Mouse (Mus musculus) MEL (cell line): ENCODE results near the gene Hpn.

Source experiments
- CHD2 ChIP-seq: IDR thresholded peaks from 2 replicates; pipeline ENCODE4 v1.6.1; 2011; ENCODE audit warnings: low read length, improper control_type of control experiment
- CTCF ChIP-seq, 3 experiments: IDR thresholded peaks in 2 of 3; conservative IDR thresholded peaks in 1 of 3; 2 replicates each; pipeline ENCODE4 v1.5.1; 2011 to 2012; ENCODE audit warnings: low read length in 3 of 3, low read depth in 2 of 3, mild to moderate bottlenecking in 2 of 3, improper control_type of control experiment in 1 of 3, inconsistent platforms in 1 of 3, mixed read lengths in 1 of 3, moderate library complexity in 1 of 3; ENCODE audit not compliant: control insufficient read depth in 1 of 3, insufficient read depth in 1 of 3, poor library complexity in 1 of 3, severe bottlenecking in 1 of 3
- EP300 ChIP-seq, 2 experiments: IDR thresholded peaks; 2 replicates each; pipeline ENCODE4 v1.6.1; 2011; ENCODE audit warnings: improper control_type of control experiment in 2 of 2, low read length in 2 of 2, low read depth in 1 of 2, mild to moderate bottlenecking in 1 of 2
- MAFK ChIP-seq: IDR thresholded peaks from 2 replicates; pipeline ENCODE4 v1.6.1; 2011; ENCODE audit warnings: low read depth, mild to moderate bottlenecking, low read length, improper control_type of control experiment, borderline replicate concordance
- MAZ ChIP-seq: IDR thresholded peaks from 2 replicates; pipeline ENCODE4 v1.6.1; 2012; ENCODE audit warnings: low read depth, mild to moderate bottlenecking, inconsistent platforms, low read length, improper control_type of control experiment
- POLR2A ChIP-seq, 2 experiments: IDR thresholded peaks; 2 replicates each; pipeline ENCODE4 v1.6.1; 2011 to 2012; ENCODE audit warnings: low read length in 2 of 2, mild to moderate bottlenecking in 2 of 2, control low read depth in 1 of 2, improper control_type of control experiment in 1 of 2, low read depth in 1 of 2, moderate library complexity in 1 of 2; ENCODE audit not compliant: control insufficient read depth in 1 of 2, insufficient read depth in 1 of 2, poor library complexity in 1 of 2
- ZC3H11A ChIP-seq: IDR thresholded peaks from 2 replicates; pipeline ENCODE4 v1.6.1; 2012; ENCODE audit warnings: low read depth, mild to moderate bottlenecking, inconsistent platforms, low read length, improper control_type of control experiment
- ZKSCAN1 ChIP-seq: IDR thresholded peaks from 2 replicates; pipeline ENCODE4 v1.6.1; 2012; ENCODE audit warnings: low read depth, mild to moderate bottlenecking, inconsistent platforms, low read length, improper control_type of control experiment, moderate library complexity

GRCm38 (mm10) chr7:31153536-31154320, 38.6 kb upstream of the Hpn start:
- TF ChIP-seq ZKSCAN1 (no peak), EP300 (IDR thresholded peaks at IDR 0.05; ENCODE audit: low read depth in 1 of 2, low read length in 2 of 2) (no peak), CTCF (IDR thresholded peaks at IDR 0.05 in 2 of 3, conservative IDR thresholded peaks at IDR 0.05 in 1 of 3; ENCODE audit: control insufficient read depth in 1 of 3, insufficient read depth in 1 of 3, low read depth in 2 of 3, low read length in 3 of 3, poor library complexity in 1 of 3, severe bottlenecking in 1 of 3) (no peak), ZC3H11A (no peak), MAFK (no peak), POLR2A (IDR thresholded peaks at IDR 0.05; ENCODE audit: control insufficient read depth in 1 of 2, insufficient read depth in 1 of 2, low read depth in 1 of 2, low read length in 2 of 2, poor library complexity in 1 of 2) (no peak), MAZ (no peak), CHD2 (no peak)
